ENCODE assay signal across 30 mouse cellular contexts in genomic region chr4:51594044-51594443, GRCm38 (mm10).
A peak's percentile ranks its signal among the peaks of the same experiment; 100 is the strongest.
DNase-seq lines count a peak whose midpoint lies in the region; ATAC-seq and TF ChIP-seq lines count a peak whose summit lies in the region.
"Had no signal": no experiment of that assay in that cellular context is flagged by ENCODE, and none has a peak within 500 bp of the region (broad histone marks: within the 10 kb centered on the region; RNA-seq: fewer than 3 reads in every experiment).

No protein-coding gene starts in this region.

- H3K4me3 ChIP-seq in myocyte = no peak overlapping the region
- H3K4me3 ChIP-seq in kidney, embryonic 15.5 days (replicated peaks) = no peak overlapping the region
- H3K4me3 ChIP-seq in hindbrain, embryonic 13.5 days = no peak overlapping the region
- H3K4me3 ChIP-seq: embryonic facial prominence, embryonic 10.5 days; embryonic facial prominence, embryonic 13.5 days; erythroblast, embryonic 14.5 days; forebrain, embryonic 12.5 days; heart, adult 2 months; heart, embryonic 10.5 days; heart, embryonic 13.5 days; hindbrain, embryonic 12.5 days; intestine, embryonic 15.5 days had no signal

- no peaks in the 10 kb centered on the region for H3K36me3 ChIP-seq in myocyte (ENCODE audit: control insufficient read depth, insufficient read depth)
- no peaks in the 10 kb centered on the region for H3K36me3 ChIP-seq in kidney, embryonic 15.5 days
- no peaks in the 10 kb centered on the region for H3K36me3 ChIP-seq in hindbrain, embryonic 13.5 days
- H3K36me3 ChIP-seq: embryonic facial prominence, embryonic 10.5 days; embryonic facial prominence, embryonic 13.5 days; forebrain, embryonic 12.5 days; heart, embryonic 10.5 days; heart, embryonic 13.5 days; hindbrain, embryonic 12.5 days; intestine, embryonic 15.5 days had no signal

- H3K9ac ChIP-seq in kidney, embryonic 15.5 days = no peak overlapping the region
- H3K9ac ChIP-seq in hindbrain, embryonic 13.5 days = no peak overlapping the region
- H3K9ac ChIP-seq: embryonic facial prominence, embryonic 13.5 days; forebrain, embryonic 12.5 days; heart, embryonic 13.5 days; hindbrain, embryonic 12.5 days; intestine, embryonic 15.5 days had no signal

- no peak overlapping the region for H3ac ChIP-seq in myocyte (ENCODE audit: control insufficient read depth, insufficient read length)

- no peaks in the 10 kb centered on the region for H3K79me2 ChIP-seq in myocyte (ENCODE audit: control insufficient read depth, insufficient read depth)

- no peak overlapping the region for H3K27ac ChIP-seq in kidney, embryonic 15.5 days
- no peak overlapping the region for H3K27ac ChIP-seq in hindbrain, embryonic 13.5 days
- H3K27ac ChIP-seq: embryonic facial prominence, embryonic 10.5 days; embryonic facial prominence, embryonic 13.5 days; forebrain, embryonic 12.5 days; heart, adult 2 months; heart, embryonic 10.5 days; heart, embryonic 13.5 days; hindbrain, embryonic 12.5 days; intestine, embryonic 15.5 days had no signal

- 72% methylated on average over 4 of the region's 4 CpGs for WGBS in kidney, embryonic 15.5 days
- WGBS in hindbrain, embryonic 13.5 days = 79% methylated on average over 4 of the region's 4 CpGs

- H3K9me3 ChIP-seq in kidney, embryonic 15.5 days (replicated peaks) = no peaks in the 10 kb centered on the region
- no peaks in the 10 kb centered on the region for H3K9me3 ChIP-seq in hindbrain, embryonic 13.5 days
- H3K9me3 ChIP-seq: embryonic facial prominence, embryonic 10.5 days; embryonic facial prominence, embryonic 13.5 days; forebrain, embryonic 12.5 days; heart, embryonic 10.5 days; heart, embryonic 13.5 days; hindbrain, embryonic 12.5 days; intestine, embryonic 15.5 days had no signal

- H3K4me1 ChIP-seq in kidney, embryonic 15.5 days = no peaks in the 10 kb centered on the region
- no peaks in the 10 kb centered on the region for H3K4me1 ChIP-seq in hindbrain, embryonic 13.5 days (replicated peaks)
- H3K4me1 ChIP-seq: embryonic facial prominence, embryonic 10.5 days; embryonic facial prominence, embryonic 13.5 days; forebrain, embryonic 12.5 days; heart, embryonic 10.5 days; heart, embryonic 13.5 days; hindbrain, embryonic 12.5 days; intestine, embryonic 15.5 days had no signal

- no peak for TF ChIP-seq POLR2A in myocyte (IDR thresholded peaks at IDR 0.05; ENCODE audit: insufficient read length, low read depth)

- peak overlapping the region; percentile 16 for H3K4me2 ChIP-seq in myocyte (ENCODE audit: low read depth)
- H3K4me2 ChIP-seq in kidney, embryonic 15.5 days = no peak overlapping the region
- H3K4me2 ChIP-seq in hindbrain, embryonic 13.5 days = no peak overlapping the region
- H3K4me2 ChIP-seq: embryonic facial prominence, embryonic 13.5 days; forebrain, embryonic 12.5 days; heart, embryonic 13.5 days; hindbrain, embryonic 12.5 days; intestine, embryonic 15.5 days had no signal

- no peaks in the 10 kb centered on the region for H3K27me3 ChIP-seq in myocyte (ENCODE audit: control insufficient read depth, insufficient read depth, insufficient read length)
- no peaks in the 10 kb centered on the region for H3K27me3 ChIP-seq in kidney, embryonic 15.5 days
- no peaks in the 10 kb centered on the region for H3K27me3 ChIP-seq in hindbrain, embryonic 13.5 days
- H3K27me3 ChIP-seq: embryonic facial prominence, embryonic 13.5 days; forebrain, embryonic 12.5 days; heart, embryonic 13.5 days; hindbrain, embryonic 12.5 days; intestine, embryonic 15.5 days had no signal

- peak; percentile 4 for DNase-seq in adrenal gland, adult 2 months
- no peak for DNase-seq in adrenal gland, postnatal 4 days (ENCODE audit: low spot score in 2 of 2)
- peak; percentile 44 for DNase-seq in 3134 (ENCODE audit: extremely low read depth, insufficient read length, low spot score)
- DNase-seq in Muller cell, postnatal 12 days (ENCODE audit: inconsistent ontology term) = peak; percentile 12
- DNase-seq: adrenal gland, adult 8-10 months; adrenal gland, postnatal 25 days; cerebellum, adult 11 months; cerebellum, adult 2 months; cerebellum, adult 9-11 months; cerebellum, postnatal 25 days; embryo, embryonic 11 days; gastrocnemius, postnatal 10 days; gastrocnemius, postnatal 36 days; heart, adult 2 months; heart, postnatal 14 days; heart, postnatal 4 days; kidney, adult 11 months had no signal

- no peak for ATAC-seq in kidney, embryonic 15.5 days (replicated peaks; ENCODE audit: low FRiP score)
- ATAC-seq in hindbrain, embryonic 13.5 days (ENCODE audit: low FRiP score) = no peak
- ATAC-seq: forebrain, embryonic 16.5 days; hindbrain, embryonic 16.5 days; intestine, embryonic 15.5 days had no signal

TF ChIP-seq in myocyte, 11 proteins besides CTCF, POLR2A, EP300 and RAD21:
- TF ChIP-seq E2F4 (IDR thresholded peaks at IDR 0.05; ENCODE audit: insufficient read depth) = no peak
- no peak for TF ChIP-seq POLR2AphosphoS2 (IDR thresholded peaks at IDR 0.05; ENCODE audit: insufficient read length, low read depth)
- TF ChIP-seq SRF (IDR thresholded peaks at IDR 0.05; ENCODE audit: control insufficient read depth, insufficient read length, low read depth) = no peak
- no peak for TF ChIP-seq REST (IDR thresholded peaks at IDR 0.05; ENCODE audit: insufficient read depth, insufficient read length)
- TF ChIP-seq USF1 (IDR thresholded peaks at IDR 0.05; ENCODE audit: low read depth) = peak; percentile 29
- TF ChIP-seq MYOG (IDR thresholded peaks at IDR 0.05; ENCODE audit: control insufficient read depth in 1 of 3, insufficient read depth in 1 of 3, insufficient read length in 2 of 3, low read depth in 2 of 3) = no peak
- TF ChIP-seq TCF3 (IDR thresholded peaks at IDR 0.05; ENCODE audit: insufficient read length, low read depth) = no peak
- peak in 2 of 3 experiments; percentile 3 to 48 for TF ChIP-seq MYOD1 (IDR thresholded peaks at IDR 0.05; ENCODE audit: control insufficient read depth in 1 of 3, insufficient read length in 2 of 3, low read depth in 2 of 3)
- no peak for TF ChIP-seq MAX (IDR thresholded peaks at IDR 0.05; ENCODE audit: low read depth)
- peak; percentile 40 for TF ChIP-seq TCF12 (IDR thresholded peaks at IDR 0.05; ENCODE audit: insufficient read depth, poor library complexity, severe bottlenecking)
- 0 out of 2 replicates have a peak, but pooled peaks have one; percentile 29 for TF ChIP-seq CEBPB (IDR thresholded peaks at IDR 0.05; ENCODE audit: insufficient read depth, poor library complexity, severe bottlenecking)

Comparison
In these comparisons a context has a peak if more than half of its experiments do, and no peak if none do; other contexts are left out.
1. DNase-seq: peak in adrenal gland, adult 2 months (single experiment), 3134 (single experiment) and Muller cell, postnatal 12 days (single experiment); none in adrenal gland, postnatal 4 days (0 of 2).